Mouse (Mus musculus) forebrain, embryonic 16.5 days (tissue): ENCODE results near the gene Slc4a8. TPM values are rescaled to one million over a fixed set of nuclear protein-coding genes. Genes with fewer than 3 reads are reported as not detected.

Source experiments
- ATAC-seq: fragments of 200-750 bp; cut with Nextera tagmentation; 2 replicates; pipeline ENCODE4 v1.8.0; 2017; ENCODE audit warnings: mild to moderate bottlenecking, moderate library complexity
- H3K27ac ChIP-seq: fragments of 300-500 bp; sonication (generic); 2 replicates; pipeline ENCODE4 v1.5.1; 2014; ENCODE audit warnings: low read length, control low read depth
- H3K27me3 ChIP-seq: fragments of 300-500 bp; sonication (generic); replicated peaks from 2 replicates; pipeline ENCODE4 v1.6.1; 2014; ENCODE audit warnings: low read length; ENCODE audit not compliant: control insufficient read depth, insufficient read depth
- H3K36me3 ChIP-seq: fragments of 300-500 bp; sonication (generic); 2 replicates; pipeline ENCODE4 v1.6.1; 2014; ENCODE audit not compliant: control insufficient read depth, insufficient read depth
- H3K4me1 ChIP-seq: fragments of 300-500 bp; sonication (generic); replicated peaks from 2 replicates; pipeline ENCODE4 v1.6.1; 2014; ENCODE audit warnings: low read length; ENCODE audit not compliant: control insufficient read depth, insufficient read depth
- H3K4me2 ChIP-seq: fragments of 300-500 bp; sonication (generic); 2 replicates; pipeline ENCODE4 v1.6.1; 2014; ENCODE audit warnings: mild to moderate bottlenecking, low read length, control low read depth
- H3K4me3 ChIP-seq: fragments of 300-500 bp; sonication (generic); replicated peaks from 2 replicates; pipeline ENCODE4 v1.5.1; 2014; ENCODE audit warnings: mild to moderate bottlenecking, low read length, control low read depth
- H3K9ac ChIP-seq: fragments of 300-500 bp; sonication (generic); replicated peaks from 2 replicates; pipeline ENCODE4 v1.6.1; 2014; ENCODE audit warnings: low read depth, low read length, control low read depth
- H3K9me3 ChIP-seq: fragments of 300-500 bp; sonication (generic); 2 replicates; pipeline ENCODE4 v1.6.1; 2016; ENCODE audit warnings: low read length; ENCODE audit not compliant: control insufficient read depth
- WGBS: fragments of 180-500 bp; shearing (Covaris S2); extraction: QIAGEN DNeasy Blood & Tissue Kit; methylation state at CpG from one replicate; pipeline ENCODE4 v1.1.7; 2014; 5-methylcytosine and 5-hydroxymethylcytosine counted together
- polyA plus RNA-seq: library from polyadenylated mRNA; unstranded; fragments of >200 nt; fragmentation: Nextera tagmentation; extraction: Ambion mirVana; gene quantifications from 2 replicates; pipeline ENCODE4 v1.2.1, GENCODE M21; 2015

Gene Slc4a8
- polyA plus RNA-seq, 1 experiment from 2014 or later = 25.7 TPM

DNA sequence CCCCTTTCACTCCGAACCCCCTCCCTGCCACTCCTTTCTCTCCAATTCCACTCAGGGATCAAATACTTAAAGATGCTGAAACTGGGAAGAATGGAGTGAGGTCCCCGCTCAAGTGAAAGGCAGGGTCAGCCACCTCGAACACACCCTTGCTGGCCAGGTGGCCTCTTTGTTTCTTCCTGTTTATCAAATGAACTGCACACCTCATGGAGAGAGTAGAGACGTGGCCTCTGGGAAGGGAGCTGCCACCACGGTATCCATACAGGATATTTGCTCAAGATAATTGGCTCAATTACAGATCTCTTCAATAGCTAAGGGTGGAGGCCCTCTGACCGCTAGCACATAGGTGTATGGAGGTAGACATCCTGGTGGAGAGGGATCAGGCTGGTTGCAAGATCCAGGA lies 39.0 kb upstream of the Slc4a8 start:
- no peak overlapping the region for H3K4me3 ChIP-seq
- WGBS = 77% methylated on average over 6 of the region's 6 CpGs
- no peaks in the 10 kb centered on the region for H3K4me1 ChIP-seq
- no peaks in the 10 kb centered on the region for H3K36me3 ChIP-seq
- H3K27me3 ChIP-seq = peaks cover 2% of the 10 kb centered on the region
- no peak for ATAC-seq
- no peak overlapping the region for H3K27ac ChIP-seq
- no peak overlapping the region for H3K4me2 ChIP-seq
- no peaks in the 10 kb centered on the region for H3K9me3 ChIP-seq
- no peak overlapping the region for H3K9ac ChIP-seq

DNA sequence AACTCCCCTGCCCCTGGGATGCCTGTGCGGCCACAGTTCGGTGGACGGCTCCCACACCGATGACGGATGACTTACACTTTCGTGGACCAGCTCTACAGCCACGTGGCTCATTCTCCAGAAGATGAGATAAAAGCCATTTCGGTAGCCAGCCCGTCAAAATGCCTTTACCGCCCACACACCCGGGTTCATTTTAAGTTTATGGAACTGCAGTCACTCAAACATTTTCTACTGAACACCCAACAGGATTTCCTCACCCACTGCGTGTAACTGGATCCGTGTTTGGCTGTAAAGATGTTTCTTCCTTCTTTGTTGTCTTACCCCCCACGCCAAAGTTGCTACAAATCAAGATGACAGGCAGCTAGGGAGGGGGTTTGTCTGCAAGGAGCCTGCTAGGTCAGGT lies 38.0 kb upstream of the Slc4a8 start:
- H3K27ac ChIP-seq = no peak overlapping the region
- H3K27me3 ChIP-seq = peaks cover 10% of the 10 kb centered on the region
- H3K9me3 ChIP-seq = no peaks in the 10 kb centered on the region
- no peak overlapping the region for H3K4me3 ChIP-seq
- H3K36me3 ChIP-seq = no peaks in the 10 kb centered on the region
- no peaks in the 10 kb centered on the region for H3K4me1 ChIP-seq
- 82% methylated on average over 14 of the region's 14 CpGs for WGBS
- H3K9ac ChIP-seq = no peak overlapping the region
- H3K4me2 ChIP-seq = no peak overlapping the region
- no peak for ATAC-seq

- Histone ChIP-seq H3K27me3 (peaks cover 22% of the 10 kb centered on the region), H3K4me2 (no peak overlapping the region), H3K9me3 (no peaks in the 10 kb centered on the region), H3K4me1 (peaks cover 9% of the 10 kb centered on the region), H3K36me3 (no peaks in the 10 kb centered on the region), H3K27ac (no peak overlapping the region), H3K9ac (no peak overlapping the region), H3K4me3 (no peak overlapping the region)
- ATAC-seq = no peak
- 84% methylated on average over 11 of the region's 11 CpGs for WGBS
Observed at GRCm38 (mm10) chr15:100726721-100727120, 34.8 kb upstream of the Slc4a8 start.

- H3K9ac ChIP-seq = no peak overlapping the region
- no peak overlapping the region for H3K27ac ChIP-seq
- H3K9me3 ChIP-seq = no peaks in the 10 kb centered on the region
- 83% methylated on average over 11 of the region's 11 CpGs for WGBS
- peaks cover 9% of the 10 kb centered on the region for H3K4me1 ChIP-seq
- H3K4me3 ChIP-seq = no peak overlapping the region
- no peak overlapping the region for H3K4me2 ChIP-seq
- H3K36me3 ChIP-seq = no peaks in the 10 kb centered on the region
- peaks cover 22% of the 10 kb centered on the region for H3K27me3 ChIP-seq
- no peak for ATAC-seq
Observed at GRCm38 (mm10) chr15:100727834-100728233, 33.7 kb upstream of the Slc4a8 start.

GRCm38 (mm10) chr15:100728586-100728985 lies 33.0 kb upstream of the Slc4a8 start:
- Histone ChIP-seq H3K36me3 (no peaks in the 10 kb centered on the region), H3K4me3 (peak overlapping the region; percentile 43), H3K27ac (no peak overlapping the region), H3K9ac (no peak overlapping the region), H3K4me2 (peak overlapping the region; percentile 51), H3K4me1 (peaks cover 9% of the 10 kb centered on the region), H3K27me3 (peaks cover 22% of the 10 kb centered on the region), H3K9me3 (no peaks in the 10 kb centered on the region)
- WGBS = 25% methylated on average over 9 of the region's 9 CpGs
- ATAC-seq = no peak

- no peaks in the 10 kb centered on the region for H3K9me3 ChIP-seq
- H3K9ac ChIP-seq = no peak within 1 kb of the TSS; the same call in 1 of the 2 replicates
- WGBS = 6% methylated on average over 47 of the region's 57 CpGs
- H3K27me3 ChIP-seq = peaks cover 22% of the 10 kb centered on the region
- H3K36me3 ChIP-seq = no peaks in the 10 kb centered on the region
- peak within 1 kb of the TSS; percentile 43 for H3K4me3 ChIP-seq
- H3K4me1 ChIP-seq = peaks cover 9% of the 10 kb centered on the region
- ATAC-seq = no peak
- peak within 1 kb of the TSS; percentile 51 for H3K4me2 ChIP-seq
- no peak within 1 kb of the TSS for H3K27ac ChIP-seq
Observed at GRCm38 (mm10) chr15:100729281-100729985, 32.1 kb upstream of the Slc4a8 start, which contains the start of gene Galnt6. Gene Galnt6 (minus strand): TSS chr15:100729376.

- H3K36me3 ChIP-seq = no peaks in the 10 kb centered on the region
- no peak overlapping the region for H3K4me2 ChIP-seq
- no peak overlapping the region for H3K4me3 ChIP-seq
- no peak overlapping the region for H3K27ac ChIP-seq
- ATAC-seq = no peak
- H3K9me3 ChIP-seq = no peaks in the 10 kb centered on the region
- H3K9ac ChIP-seq = no peak overlapping the region
- H3K27me3 ChIP-seq = peaks cover 22% of the 10 kb centered on the region
- 54% methylated on average over 9 of the region's 9 CpGs for WGBS
- peaks cover 9% of the 10 kb centered on the region for H3K4me1 ChIP-seq
Observed at GRCm38 (mm10) chr15:100731081-100731480, 30.5 kb upstream of the Slc4a8 start.

DNA sequence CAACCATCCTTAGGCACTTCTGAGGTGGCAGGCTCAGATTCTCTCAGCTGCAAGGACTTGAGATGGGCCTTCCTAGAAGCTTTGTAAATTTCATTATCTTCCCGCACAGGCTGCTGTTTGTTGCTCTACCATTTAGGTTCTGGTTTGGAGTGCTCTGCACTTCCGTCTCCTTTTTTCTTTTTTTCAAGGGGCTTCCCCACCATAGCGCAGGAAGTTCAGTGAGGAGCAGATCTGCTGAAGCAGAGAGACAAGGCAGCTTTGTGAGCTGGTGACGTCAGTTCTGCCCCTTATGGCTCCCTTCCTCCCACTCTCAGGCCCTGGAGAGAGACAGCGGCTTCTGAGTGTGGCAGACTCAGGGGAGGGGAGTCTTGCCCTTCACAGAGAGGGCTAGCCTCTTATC lies 29.0 kb upstream of the Slc4a8 start:
- Histone ChIP-seq H3K4me1 (peaks cover 9% of the 10 kb centered on the region), H3K36me3 (no peaks in the 10 kb centered on the region), H3K27me3 (peaks cover 20% of the 10 kb centered on the region), H3K9me3 (no peaks in the 10 kb centered on the region), H3K27ac (no peak overlapping the region), H3K4me3 (no peak overlapping the region), H3K4me2 (no peak overlapping the region), H3K9ac (no peak overlapping the region)
- WGBS = 28% methylated on average over 5 of the region's 5 CpGs
- no peak for ATAC-seq

DNA sequence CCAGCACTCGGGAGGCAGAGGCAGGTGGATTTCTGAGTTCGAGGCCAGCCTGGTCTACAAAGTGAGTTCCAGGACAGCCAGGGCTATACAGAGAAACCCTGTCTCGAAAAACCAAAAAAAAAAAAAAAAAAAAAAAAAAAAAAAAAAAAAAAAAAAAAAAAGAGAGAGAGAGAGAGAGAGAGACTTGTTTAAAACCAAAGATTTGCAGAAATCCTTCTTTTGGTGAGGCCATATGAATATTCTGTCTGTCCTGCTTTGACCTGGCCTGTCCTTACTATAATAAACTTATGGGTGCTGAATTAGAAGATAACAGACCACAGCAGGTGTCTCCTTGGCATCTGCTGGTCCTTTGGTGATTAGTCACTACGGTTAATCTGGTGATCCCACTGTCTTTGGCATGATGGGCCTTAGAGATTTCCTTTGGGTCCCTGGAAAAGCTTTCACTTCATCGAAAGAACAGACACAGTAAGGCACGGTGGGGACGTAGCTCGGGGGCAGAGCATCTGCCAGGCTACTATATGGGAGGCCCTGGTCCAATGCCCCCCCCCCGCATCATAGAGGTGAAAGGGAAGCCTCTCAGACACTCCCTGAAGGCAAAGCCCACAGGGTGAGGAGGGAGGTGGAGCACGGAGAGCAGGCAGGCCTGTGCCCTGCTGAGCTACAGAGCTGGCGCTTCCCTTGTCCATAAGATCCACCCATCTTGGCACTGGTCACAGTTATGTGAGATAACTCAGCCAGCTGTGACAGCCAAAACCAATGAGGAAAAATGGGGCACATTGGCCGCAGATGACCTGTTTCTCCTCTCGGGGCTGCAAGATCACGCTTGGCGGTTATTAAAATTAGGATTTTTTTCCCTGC lies 26.2 kb upstream of the Slc4a8 start:
- no peaks in the 10 kb centered on the region for H3K4me1 ChIP-seq
- no peak overlapping the region for H3K9ac ChIP-seq
- no peak for ATAC-seq
- WGBS = 87% methylated on average over 14 of the region's 15 CpGs
- H3K27ac ChIP-seq = no peak overlapping the region
- H3K27me3 ChIP-seq = no peaks in the 10 kb centered on the region
- H3K9me3 ChIP-seq = no peaks in the 10 kb centered on the region
- H3K4me2 ChIP-seq = no peak overlapping the region
- no peak overlapping the region for H3K4me3 ChIP-seq
- no peaks in the 10 kb centered on the region for H3K36me3 ChIP-seq
